Comparison of ENCODE assay signal across 23 mouse cellular contexts in the genomic region with DNA sequence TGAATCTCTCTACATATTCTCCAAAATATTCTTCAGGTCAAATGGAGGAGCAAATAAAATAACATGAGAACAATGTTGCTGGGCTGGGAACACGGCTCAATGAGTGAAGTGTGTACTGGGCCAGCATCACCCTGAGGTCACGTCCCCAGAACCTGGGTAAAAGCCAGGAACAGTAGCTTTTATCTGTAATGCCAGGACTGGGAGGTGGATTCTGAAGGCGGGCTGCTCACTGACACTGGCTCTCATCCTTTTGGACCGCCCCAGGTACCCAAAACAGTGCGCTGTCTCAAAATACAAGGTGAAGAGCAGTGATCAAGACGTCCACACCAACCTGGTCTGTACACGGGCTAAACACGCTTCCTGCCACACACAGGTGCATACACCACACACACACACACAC.
A peak's percentile ranks its signal among the peaks of the same experiment; 100 is the strongest.
DNase-seq lines count a peak whose midpoint lies in the region; ATAC-seq lines count a peak whose summit lies in the region.
"Had no signal": no experiment of that assay in that cellular context is flagged by ENCODE, and none has a peak within 500 bp of the region (broad histone marks: within the 10 kb centered on the region; RNA-seq: fewer than 3 reads in every experiment).

No protein-coding gene starts in this region.

- 84% methylated on average over 8 of the region's 8 CpGs for WGBS in kidney, embryonic 14.5 days

- H3K27me3 ChIP-seq in kidney, embryonic 14.5 days (ENCODE audit: control insufficient read depth, insufficient read depth, low read length) = no peaks in the 10 kb centered on the region
- H3K27me3 ChIP-seq: CH12.LX; embryonic facial prominence, embryonic 12.5 days; embryonic facial prominence, embryonic 15.5 days; forebrain, embryonic 13.5 days; hindbrain, embryonic 13.5 days; Patski had no signal

- peak overlapping the region; percentile 26; the same call in 1 of the 2 replicates for H3K27ac ChIP-seq in kidney, embryonic 14.5 days (ENCODE audit: low read depth, low read length)
- H3K27ac ChIP-seq: embryonic facial prominence, embryonic 12.5 days; embryonic facial prominence, embryonic 15.5 days; forebrain, embryonic 10.5 days; forebrain, embryonic 13.5 days; hindbrain, embryonic 10.5 days; hindbrain, embryonic 13.5 days had no signal

- H3K9ac ChIP-seq in kidney, embryonic 14.5 days (ENCODE audit: low read depth, low read length) = no peak overlapping the region
- H3K9ac ChIP-seq: embryonic facial prominence, embryonic 15.5 days; forebrain, embryonic 13.5 days; hindbrain, embryonic 13.5 days had no signal

- no peaks in the 10 kb centered on the region for H3K36me3 ChIP-seq in kidney, embryonic 14.5 days (ENCODE audit: control insufficient read depth, insufficient read depth, low read length)
- H3K36me3 ChIP-seq: embryonic facial prominence, embryonic 12.5 days; embryonic facial prominence, embryonic 15.5 days; forebrain, embryonic 10.5 days; hindbrain, embryonic 10.5 days; hindbrain, embryonic 13.5 days had no signal

- ATAC-seq in kidney, embryonic 14.5 days (ENCODE audit: low FRiP score, low TSS enrichment) = no peak
- peak; percentile 54 for ATAC-seq in erythroblast, adult 5-6 weeks (replicated peaks; ENCODE audit: low FRiP score, poor library complexity, severe bottlenecking)
- ATAC-seq in megakaryocyte progenitor cell, adult 5-6 weeks (replicated peaks; ENCODE audit: poor library complexity) = 0 out of 2 replicates have a peak, but pooled peaks have one; percentile 21

- H3K4me3 ChIP-seq in kidney, embryonic 14.5 days (ENCODE audit: low read length) = no peak overlapping the region
- H3K4me3 ChIP-seq: embryonic facial prominence, embryonic 12.5 days; embryonic facial prominence, embryonic 15.5 days; erythroblast, embryonic 14.5 days; forebrain, embryonic 10.5 days; forebrain, embryonic 13.5 days; hindbrain, embryonic 10.5 days; hindbrain, embryonic 13.5 days had no signal

- peaks cover 24% of the 10 kb centered on the region for H3K4me1 ChIP-seq in kidney, embryonic 14.5 days (ENCODE audit: control insufficient read depth, insufficient read depth, low read length)

- no peaks in the 10 kb centered on the region for H3K9me3 ChIP-seq in kidney, embryonic 14.5 days (ENCODE audit: control insufficient read depth, low read length)
- H3K9me3 ChIP-seq: embryonic facial prominence, embryonic 12.5 days; embryonic facial prominence, embryonic 15.5 days; forebrain, embryonic 10.5 days; forebrain, embryonic 13.5 days; G1E; hindbrain, embryonic 10.5 days; hindbrain, embryonic 13.5 days had no signal

- H3K4me2 ChIP-seq in kidney, embryonic 14.5 days (replicated peaks; ENCODE audit: low read depth, low read length) = no peak overlapping the region
- H3K4me2 ChIP-seq: forebrain, embryonic 13.5 days; hindbrain, embryonic 13.5 days had no signal

- DNase-seq in kidney, adult 8-10 months = no peak
- DNase-seq in layer of hippocampus, adult 9-11 months = peak; percentile 0
- no peak for DNase-seq in layer of hippocampus, postnatal 10 days (ENCODE audit: low spot score in 2 of 2)
- DNase-seq in embryo, embryonic 10 days (ENCODE audit: low spot score) = no peak
- DNase-seq: adrenal gland, postnatal 10 days; adrenal gland, postnatal 36 days; B cell, adult 2 months; cerebellum, adult 18-20 months; cerebellum, postnatal 14 days; gastrocnemius, postnatal 10 days had no signal
